Mouse (Mus musculus): ENCODE measurements around the gene Krtap4-1.

GRCm38 (mm10) chr11:99633293-99633692, 5.3 kb upstream of the Krtap4-1 start:
- TF ChIP-seq CTCF (IDR thresholded peaks at IDR 0.05; ENCODE audit: control insufficient read depth, insufficient read depth, insufficient replicate concordance, low read depth, low read length) (no peak), POLR2A (IDR thresholded peaks at IDR 0.05; ENCODE audit: control insufficient read depth, low read depth, low read length) (no peak)

Measured in testis, adult 2 months (tissue).